Mouse (Mus musculus) right cerebral cortex, adult 2 months (tissue): ENCODE measurements around the gene Acr.
A peak's percentile ranks its signal among the peaks of the same experiment; 100 is the strongest.

Source experiments
- DNase-seq, 2 experiments: peaks; one replicate each; pipeline ENCODE4 v3.0.0; 2021 to 2022; ENCODE audit warnings: low spot score in 2 of 2

Acr gene

GRCm38 (mm10) chr15:89568114-89568513 lies at the start of gene Acr:
Gene Acr (plus strand): TSS chr15:89568326.
- DNase-seq = no peak

GRCm38 (mm10) chr15:89521951-89522350 lies 46.2 kb upstream of the Acr start:
- no peak for DNase-seq

GRCm38 (mm10) chr15:89522566-89523282 lies 45.4 kb upstream of the Acr start:
- DNase-seq = no peak

- DNase-seq = no peak
These were observed 44.8 kb upstream of the Acr start for GRCm38 (mm10) chr15:89523283-89523832.

GRCm38 (mm10) chr15:89524001-89524571 lies 44.0 kb upstream of the Acr start:
- no peak for DNase-seq

- DNase-seq = no peak
These were observed 43.3 kb upstream of the Acr start for GRCm38 (mm10) chr15:89524611-89525415.

GRCm38 (mm10) chr15:89525464-89525863 lies 42.7 kb upstream of the Acr start:
- no peak for DNase-seq

GRCm38 (mm10) chr15:89525896-89526295 lies 42.2 kb upstream of the Acr start:
- DNase-seq = no peak

GRCm38 (mm10) chr15:89526776-89527325 lies 41.3 kb upstream of the Acr start:
- no peak for DNase-seq

GRCm38 (mm10) chr15:89527466-89527865 lies 40.7 kb upstream of the Acr start:
- DNase-seq = no peak

GRCm38 (mm10) chr15:89528201-89528850 lies 39.8 kb upstream of the Acr start:
- no peak for DNase-seq

GRCm38 (mm10) chr15:89528923-89529322 lies 39.2 kb upstream of the Acr start:
- DNase-seq = no peak

GRCm38 (mm10) chr15:89530336-89530735 lies 37.8 kb upstream of the Acr start:
- DNase-seq = peak; percentile 82 to 85

- no peak for DNase-seq
These were observed 36.7 kb upstream of the Acr start for GRCm38 (mm10) chr15:89531399-89531798.

GRCm38 (mm10) chr15:89532026-89532923 lies 35.9 kb upstream of the Acr start:
- DNase-seq = peak; percentile 88 to 90

- no peak for DNase-seq
These were observed 34.9 kb upstream of the Acr start for GRCm38 (mm10) chr15:89532924-89533842.

GRCm38 (mm10) chr15:89533843-89534207 lies 34.3 kb upstream of the Acr start:
- DNase-seq = no peak

- DNase-seq = no peak
These were observed 24.0 kb upstream of the Acr start for GRCm38 (mm10) chr15:89544171-89544570.

GRCm38 (mm10) chr15:89547321-89547720 lies 20.8 kb upstream of the Acr start:
- no peak for DNase-seq
